ENCODE assay signal across 18 mouse cellular contexts in the genomic region with DNA sequence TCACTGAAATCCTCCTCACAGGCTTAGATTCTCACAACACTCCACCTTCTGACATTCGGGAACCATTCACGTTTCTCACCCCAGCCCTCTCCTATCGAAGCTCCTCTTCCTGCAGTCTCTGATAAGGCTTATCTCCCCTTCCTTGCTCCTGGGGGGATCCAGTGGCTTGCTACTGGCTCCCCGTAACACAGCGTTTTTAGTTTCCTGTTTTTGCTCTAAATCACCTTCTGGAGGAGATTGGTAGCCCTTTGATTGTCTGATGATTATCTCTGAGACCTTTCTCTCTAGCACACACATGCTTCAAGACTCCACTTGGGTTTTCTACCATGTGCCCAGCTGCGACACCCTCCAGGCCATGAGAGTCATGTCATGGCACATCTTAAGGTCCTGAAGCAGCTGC.
DNase-seq lines count a peak whose midpoint lies in the region; ATAC-seq and TF ChIP-seq lines count a peak whose summit lies in the region.
"Had no signal": no experiment of that assay in that cellular context is flagged by ENCODE, and none has a peak within 500 bp of the region (broad histone marks: within the 10 kb centered on the region; RNA-seq: fewer than 3 reads in every experiment).

No protein-coding gene starts in this region.

- WGBS in liver, embryonic 11.5 days, result 11% methylated on average over 6 of the region's 6 CpGs
- WGBS in liver, postnatal 0 days (ENCODE audit: insufficient replicate concordance), result 22% methylated on average over 6 of the region's 6 CpGs
- 79% methylated on average over 6 of the region's 6 CpGs for WGBS in forebrain, embryonic 10.5 days
- WGBS in hindbrain, embryonic 12.5 days, result 86% methylated on average over 6 of the region's 6 CpGs

- DNase-seq in MEL (ENCODE audit: low read depth, low spot score), result peak; percentile 84
- DNase-seq in c-Kit-positive CD71-positive TER-119-positive erythroid progenitor cells, embryonic 14.5 days (ENCODE audit: low spot score), result peak; percentile 19
- DNase-seq in liver, embryonic 11.5 days (ENCODE audit: low spot score), result no peak
- no peak for DNase-seq in liver, postnatal 0 days
- DNase-seq in forebrain, embryonic 10.5 days (ENCODE audit: extremely low spot score, low spot score), result no peak
- no peak for DNase-seq in kidney, postnatal 4 days
- DNase-seq: adrenal gland, postnatal 25 days; cerebellum, adult 18-20 months; cerebellum, postnatal 14 days; heart, postnatal 14 days; kidney, adult 11 months; layer of hippocampus, adult 9-11 months; lung, adult 18-20 months; lung, postnatal 14 days had no signal

- no peak overlapping the region for H3K4me2 ChIP-seq in liver, embryonic 11.5 days
- no peak overlapping the region for H3K4me2 ChIP-seq in liver, postnatal 0 days (ENCODE audit: low read depth, low read length)
- H3K4me2 ChIP-seq in hindbrain, embryonic 12.5 days (replicated peaks), result no peak overlapping the region
- H3K4me2 ChIP-seq: embryonic facial prominence, embryonic 13.5 days; forebrain, embryonic 15.5 days; heart, embryonic 13.5 days had no signal

- no peak for TF ChIP-seq RAD21 in MEL (IDR thresholded peaks at IDR 0.05; ENCODE audit: low read depth, low read length)

- peaks cover 0 to 19% of the 10 kb centered on the region in 2 experiments for H3K36me3 ChIP-seq in MEL (ENCODE audit: control insufficient read depth in 1 of 2, insufficient read depth in 2 of 2, low read length in 2 of 2)
- H3K36me3 ChIP-seq in liver, embryonic 11.5 days (ENCODE audit: control insufficient read depth, insufficient read depth, low read length), result no peaks in the 10 kb centered on the region
- H3K36me3 ChIP-seq in liver, postnatal 0 days (replicated peaks; ENCODE audit: insufficient read depth, low read length), result no peaks in the 10 kb centered on the region
- no peaks in the 10 kb centered on the region for H3K36me3 ChIP-seq in forebrain, embryonic 10.5 days (replicated peaks)
- H3K36me3 ChIP-seq in hindbrain, embryonic 12.5 days, result no peaks in the 10 kb centered on the region
- H3K36me3 ChIP-seq: embryonic facial prominence, embryonic 13.5 days; forebrain, embryonic 15.5 days; heart, embryonic 13.5 days had no signal

- H3K9me3 ChIP-seq in MEL (replicated peaks; ENCODE audit: insufficient read depth, low read length), result no peaks in the 10 kb centered on the region
- no peaks in the 10 kb centered on the region for H3K9me3 ChIP-seq in liver, embryonic 11.5 days (ENCODE audit: control insufficient read depth, low read length)
- no peaks in the 10 kb centered on the region for H3K9me3 ChIP-seq in liver, postnatal 0 days (ENCODE audit: low read length)
- no peaks in the 10 kb centered on the region for H3K9me3 ChIP-seq in forebrain, embryonic 10.5 days
- H3K9me3 ChIP-seq in hindbrain, embryonic 12.5 days (replicated peaks), result no peaks in the 10 kb centered on the region
- H3K9me3 ChIP-seq: embryonic facial prominence, embryonic 13.5 days; forebrain, embryonic 15.5 days; heart, embryonic 13.5 days had no signal

- H3K9ac ChIP-seq in MEL (ENCODE audit: control insufficient read depth, low read depth, low read length, poor library complexity, severe bottlenecking), result no peak overlapping the region
- H3K9ac ChIP-seq in liver, embryonic 11.5 days (ENCODE audit: low read depth, low read length), result no peak overlapping the region
- H3K9ac ChIP-seq in liver, postnatal 0 days (replicated peaks), result no peak overlapping the region
- no peak overlapping the region for H3K9ac ChIP-seq in hindbrain, embryonic 12.5 days
- H3K9ac ChIP-seq: embryonic facial prominence, embryonic 13.5 days; forebrain, embryonic 15.5 days; heart, embryonic 13.5 days had no signal

- ATAC-seq in liver, embryonic 11.5 days (replicated peaks; ENCODE audit: low FRiP score), result peak; percentile 58; the same call in 1 of the 2 replicates
- no peak for ATAC-seq in liver, postnatal 0 days
- ATAC-seq in hindbrain, embryonic 12.5 days (ENCODE audit: low FRiP score), result no peak
- ATAC-seq: forebrain, embryonic 15.5 days had no signal

- no peaks in the 10 kb centered on the region for H3K79me2 ChIP-seq in MEL (ENCODE audit: control insufficient read depth, insufficient read depth, low read length, poor library complexity)

- H3K27me3 ChIP-seq in MEL (ENCODE audit: control insufficient read depth in 1 of 2, insufficient read depth in 2 of 2, low read length in 2 of 2), result no peaks in the 10 kb centered on the region
- H3K27me3 ChIP-seq in liver, embryonic 11.5 days (replicated peaks; ENCODE audit: control insufficient read depth, insufficient read depth, low read length), result no peaks in the 10 kb centered on the region
- H3K27me3 ChIP-seq in liver, postnatal 0 days (ENCODE audit: insufficient read depth, low read length), result no peaks in the 10 kb centered on the region
- peaks cover 42% of the 10 kb centered on the region for H3K27me3 ChIP-seq in forebrain, embryonic 10.5 days (ENCODE audit: poor library complexity, severe bottlenecking)
- no peaks in the 10 kb centered on the region for H3K27me3 ChIP-seq in hindbrain, embryonic 12.5 days
- H3K27me3 ChIP-seq: embryonic facial prominence, embryonic 13.5 days; forebrain, embryonic 15.5 days; heart, embryonic 13.5 days had no signal

- H3K27ac ChIP-seq in MEL (ENCODE audit: control insufficient read depth, low read depth, low read length), result peak overlapping the region; percentile 27
- no peak overlapping the region for H3K27ac ChIP-seq in liver, embryonic 11.5 days (ENCODE audit: low read depth, low read length)
- no peak overlapping the region for H3K27ac ChIP-seq in liver, postnatal 0 days (ENCODE audit: low read depth)
- H3K27ac ChIP-seq in forebrain, embryonic 10.5 days, result no peak overlapping the region
- H3K27ac ChIP-seq in hindbrain, embryonic 12.5 days, result no peak overlapping the region
- H3K27ac ChIP-seq: embryonic facial prominence, embryonic 13.5 days; forebrain, embryonic 15.5 days; heart, embryonic 13.5 days had no signal

- peak; percentile 94 to 95 for TF ChIP-seq EP300 in MEL (IDR thresholded peaks at IDR 0.05; ENCODE audit: low read depth in 1 of 2, low read length in 2 of 2)
- peak; percentile 10; the same call in 1 of the 2 replicates for TF ChIP-seq EP300 in liver, postnatal 0 days (IDR thresholded peaks at IDR 0.05; ENCODE audit: low read depth)

- no peak overlapping the region for H3K4me3 ChIP-seq in MEL (ENCODE audit: control insufficient read depth in 1 of 2, insufficient read depth in 1 of 2, low read depth in 2 of 2, low read length in 2 of 2)
- H3K4me3 ChIP-seq in liver, embryonic 11.5 days (ENCODE audit: low read depth, low read length), result no peak overlapping the region
- no peak overlapping the region for H3K4me3 ChIP-seq in liver, postnatal 0 days (ENCODE audit: low read depth, low read length)
- H3K4me3 ChIP-seq in forebrain, embryonic 10.5 days, result no peak overlapping the region
- H3K4me3 ChIP-seq in hindbrain, embryonic 12.5 days, result no peak overlapping the region
- H3K4me3 ChIP-seq: embryonic facial prominence, embryonic 13.5 days; forebrain, embryonic 15.5 days; heart, embryonic 13.5 days had no signal

- peaks cover 5 to 17% of the 10 kb centered on the region in 2 experiments for H3K4me1 ChIP-seq in MEL (ENCODE audit: control insufficient read depth in 1 of 2, insufficient read depth in 2 of 2, low read length in 2 of 2)
- peaks cover 3% of the 10 kb centered on the region; the same call in 1 of the 2 replicates for H3K4me1 ChIP-seq in liver, embryonic 11.5 days (replicated peaks; ENCODE audit: control insufficient read depth, insufficient read depth, low read length)
- no peaks in the 10 kb centered on the region for H3K4me1 ChIP-seq in liver, postnatal 0 days (ENCODE audit: insufficient read depth)
- H3K4me1 ChIP-seq in forebrain, embryonic 10.5 days, result peaks cover 45% of the 10 kb centered on the region
- peaks cover 33% of the 10 kb centered on the region for H3K4me1 ChIP-seq in hindbrain, embryonic 12.5 days

- no peak for TF ChIP-seq POLR2A in MEL (IDR thresholded peaks at IDR 0.05; ENCODE audit: control insufficient read depth in 1 of 2, insufficient read depth in 1 of 2, low read depth in 1 of 2, low read length in 2 of 2, poor library complexity in 1 of 2)

- no peak for TF ChIP-seq CTCF in MEL (IDR thresholded peaks at IDR 0.05 in 2 of 3, conservative IDR thresholded peaks at IDR 0.05 in 1 of 3; ENCODE audit: control insufficient read depth in 1 of 3, insufficient read depth in 1 of 3, low read depth in 2 of 3, low read length in 3 of 3, poor library complexity in 1 of 3, severe bottlenecking in 1 of 3)
- TF ChIP-seq CTCF in liver, postnatal 0 days (IDR thresholded peaks at IDR 0.05; ENCODE audit: low read depth), result no peak

TF ChIP-seq in MEL, 35 proteins besides CTCF, POLR2A, EP300 and RAD21 (continues in another document):
- TF ChIP-seq SIN3A (IDR thresholded peaks at IDR 0.05; ENCODE audit: low read length), result peak; percentile 72
- TF ChIP-seq CHD1 (IDR thresholded peaks at IDR 0.05; ENCODE audit: low read depth, low read length), result no peak
- TF ChIP-seq ETS1 (IDR thresholded peaks at IDR 0.05; ENCODE audit: low read depth, low read length), result peak; percentile 88
- TF ChIP-seq MAFK (IDR thresholded peaks at IDR 0.05; ENCODE audit: borderline replicate concordance, low read depth, low read length), result peak; percentile 75
- TF ChIP-seq RCOR1 (IDR thresholded peaks at IDR 0.05; ENCODE audit: low read depth, low read length), result peak; percentile 100
- peak; percentile 88 for TF ChIP-seq MAZ (IDR thresholded peaks at IDR 0.05; ENCODE audit: low read depth, low read length)
- TF ChIP-seq ELF1 (IDR thresholded peaks at IDR 0.05; ENCODE audit: low read depth, low read length), result 0 out of 2 replicates have a peak, but pooled peaks have one; percentile 18
- TF ChIP-seq NELFE (IDR thresholded peaks at IDR 0.05; ENCODE audit: low read depth, low read length), result 0 out of 2 replicates have a peak, but pooled peaks have one; percentile 1
- TF ChIP-seq ZKSCAN1 (IDR thresholded peaks at IDR 0.05; ENCODE audit: low read depth, low read length), result no peak
- TF ChIP-seq TAL1 (IDR thresholded peaks at IDR 0.05; ENCODE audit: low read length), result peak; percentile 79
- 0 out of 2 replicates have a peak, but pooled peaks have one; percentile 1 for TF ChIP-seq ZC3H11A (IDR thresholded peaks at IDR 0.05; ENCODE audit: low read depth, low read length)
- no peak; the same call in 1 of the 2 replicates for TF ChIP-seq USF1 (IDR thresholded peaks at IDR 0.05; ENCODE audit: low read depth, low read length)
- no peak; the same call in 1 of the 2 replicates for TF ChIP-seq ZMIZ1 (IDR thresholded peaks at IDR 0.05; ENCODE audit: low read depth, low read length)
- peak; percentile 77 for TF ChIP-seq MXI1 (IDR thresholded peaks at IDR 0.05; ENCODE audit: low read depth, low read length)
- TF ChIP-seq BHLHE40 (IDR thresholded peaks at IDR 0.05; ENCODE audit: borderline replicate concordance, low read depth, low read length), result peak; percentile 94
- TF ChIP-seq HCFC1 (IDR thresholded peaks at IDR 0.05; ENCODE audit: low read depth, low read length), result no peak
- TF ChIP-seq MAX (IDR thresholded peaks at IDR 0.05; ENCODE audit: low read length), result peak; percentile 75
- TF ChIP-seq GATA1 (IDR thresholded peaks at IDR 0.05; ENCODE audit: low read depth, low read length), result peak; percentile 99
- peak; percentile 76; the same call in 1 of the 2 replicates for TF ChIP-seq MYC (IDR thresholded peaks at IDR 0.05; ENCODE audit: low read depth, low read length)

Comparison
In these comparisons a context has a peak if more than half of its experiments do, and no peak if none do; other contexts are left out.
1. DNase-seq: peak in MEL (single experiment) and c-Kit-positive CD71-positive TER-119-positive erythroid progenitor cells, embryonic 14.5 days (single experiment); none in liver, embryonic 11.5 days (single experiment), liver, postnatal 0 days (single experiment), forebrain, embryonic 10.5 days (single experiment) and kidney, postnatal 4 days (0 of 2).